Mouse (Mus musculus) hindbrain, embryonic 12.5 days (tissue): ENCODE measurements around the gene Fam151b. TPM values are rescaled to one million over a fixed set of nuclear protein-coding genes. Genes with fewer than 3 reads are reported as not detected.
A peak's percentile ranks its signal among the peaks of the same experiment; 100 is the strongest.

Experiments used
- ATAC-seq: fragments of 200-750 bp; cut with Nextera tagmentation; 2 replicates; pipeline ENCODE4 v1.8.0; 2017; ENCODE audit warnings: moderate TSS enrichment; ENCODE audit not compliant: low FRiP score
- H3K27ac ChIP-seq: fragments of 300-500 bp; sonication (generic); 2 replicates; pipeline ENCODE4 v1.5.1; 2016; ENCODE audit warnings: mild to moderate bottlenecking
- H3K27me3 ChIP-seq: fragments of 300-500 bp; sonication (generic); 2 replicates; pipeline ENCODE4 v1.6.1; 2016; ENCODE audit warnings: mild to moderate bottlenecking
- H3K36me3 ChIP-seq: fragments of 300-500 bp; sonication (generic); 2 replicates; pipeline ENCODE4 v1.6.1; 2016; ENCODE audit warnings: mild to moderate bottlenecking
- H3K4me1 ChIP-seq: fragments of 300-500 bp; sonication (generic); 2 replicates; pipeline ENCODE4 v1.6.1; 2016
- H3K4me2 ChIP-seq: fragments of 300-500 bp; sonication (generic); replicated peaks from 2 replicates; pipeline ENCODE4 v1.6.1; 2016; ENCODE audit warnings: mild to moderate bottlenecking
- H3K4me3 ChIP-seq: fragments of 300-500 bp; sonication (generic); 2 replicates; pipeline ENCODE4 v1.5.1; 2016; ENCODE audit warnings: mild to moderate bottlenecking
- H3K9ac ChIP-seq: fragments of 300-500 bp; sonication (generic); 2 replicates; pipeline ENCODE4 v1.6.1; 2016; ENCODE audit warnings: mild to moderate bottlenecking, moderate library complexity
- H3K9me3 ChIP-seq: fragments of 300-500 bp; sonication (generic); replicated peaks from 2 replicates; pipeline ENCODE4 v1.6.1; 2016; ENCODE audit warnings: mild to moderate bottlenecking
- WGBS: fragments of 180-500 bp; shearing (Covaris S2); methylation state at CpG from one replicate; pipeline ENCODE4 v1.1.7; 2016; 5-methylcytosine and 5-hydroxymethylcytosine counted together
- polyA plus RNA-seq: library from polyadenylated mRNA; unstranded; fragments of >200 nt; fragmentation: Nextera tagmentation; extraction: Ambion mirVana; gene quantifications from 2 replicates; pipeline ENCODE4 v1.2.1, GENCODE M21; 2016

Fam151b gene
- polyA plus RNA-seq = 0.18 TPM in 1 of 2 replicates, not detected in the other

DNA sequence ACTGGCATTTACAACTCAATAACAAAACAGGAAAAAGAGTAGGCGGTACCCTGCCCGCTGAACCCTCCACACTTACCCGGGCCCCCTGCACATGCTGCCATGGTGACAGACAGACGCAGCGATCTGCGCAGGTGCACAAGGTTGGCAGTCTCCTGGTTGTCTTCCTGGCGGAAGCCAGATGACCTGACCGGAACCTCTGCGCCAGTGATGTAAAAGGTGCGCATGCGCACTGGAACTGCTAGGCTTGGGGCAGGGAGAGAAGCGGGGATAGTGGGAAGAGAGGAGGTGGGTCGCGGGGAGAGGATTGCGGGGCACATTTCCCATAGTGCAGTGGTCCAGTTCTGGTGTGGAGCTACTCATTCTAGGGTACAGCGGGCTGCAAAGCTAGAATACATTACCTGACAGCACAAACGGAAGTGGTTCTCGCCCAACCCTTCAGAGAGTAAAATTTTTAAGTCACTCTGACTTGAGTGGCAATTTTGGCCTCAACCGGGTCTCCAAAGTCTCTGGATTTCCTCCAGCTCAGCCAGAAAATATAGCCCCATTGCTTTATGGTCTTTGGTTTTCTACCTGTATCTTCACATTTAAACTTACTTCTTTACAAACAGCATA is at the start of gene Fam151b:
Gene Fam151b, minus strand, starts transcription at position 164 of the 612 bp plus-strand sequence.
- Histone ChIP-seq H3K4me2 (peak within 1 kb of the TSS; percentile 67), H3K4me1 (no peaks in the 10 kb centered on the region), H3K36me3 (no peaks in the 10 kb centered on the region), H3K9me3 (no peaks in the 10 kb centered on the region), H3K27ac (peak within 1 kb of the TSS; percentile 77), H3K27me3 (no peaks in the 10 kb centered on the region), H3K9ac (peak within 1 kb of the TSS; percentile 52), H3K4me3 (peak within 1 kb of the TSS; percentile 44)
- peak; percentile 100 for ATAC-seq
- 8% methylated on average over 19 of the region's 19 CpGs for WGBS

DNA sequence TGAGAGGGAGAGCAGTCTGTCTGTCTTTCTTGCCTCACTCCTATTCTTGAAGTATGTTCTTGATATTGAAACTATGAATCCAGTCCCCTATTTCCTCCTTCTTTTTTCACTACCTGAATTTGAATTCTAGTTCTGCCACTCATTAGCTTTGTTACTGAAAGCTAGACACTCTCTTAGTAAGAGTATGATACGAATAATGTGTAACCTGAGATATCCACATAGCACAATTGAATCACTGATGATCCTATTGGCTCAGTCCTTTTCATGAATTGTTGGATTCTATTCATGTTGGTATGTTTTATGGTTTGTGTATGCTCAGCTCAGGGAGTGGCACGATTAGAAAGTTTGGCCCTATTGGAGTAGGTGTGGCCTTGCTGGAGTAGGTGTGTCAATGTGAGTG is 48.4 kb upstream of the Fam151b start:
- H3K27ac ChIP-seq = no peak overlapping the region
- no peak overlapping the region for H3K9ac ChIP-seq
- WGBS = 78% methylated on average over 2 of the region's 2 CpGs
- no peak overlapping the region for H3K4me2 ChIP-seq
- H3K4me1 ChIP-seq = peaks cover 9% of the 10 kb centered on the region
- ATAC-seq = no peak
- H3K36me3 ChIP-seq = no peaks in the 10 kb centered on the region
- H3K27me3 ChIP-seq = no peaks in the 10 kb centered on the region
- no peaks in the 10 kb centered on the region for H3K9me3 ChIP-seq
- H3K4me3 ChIP-seq = no peak overlapping the region

- ATAC-seq = no peak; the same call in none of the 2 replicates
- peaks cover 9% of the 10 kb centered on the region for H3K4me1 ChIP-seq
- 5% methylated on average over 15 of the region's 15 CpGs for WGBS
Observed at GRCm38 (mm10) chr13:92531237-92531636, 47.4 kb upstream of the Fam151b start.

GRCm38 (mm10) chr13:92530721-92531211 is 47.0 kb upstream of the Fam151b start, which contains the start of gene Zfyve16:
Zfyve16 (minus strand) TSS chr13:92530868.
- under 1% methylated on average over 46 of the region's 46 CpGs for WGBS
- Histone ChIP-seq H3K4me3 (peak within 1 kb of the TSS; percentile 78), H3K4me1 (peaks cover 9% of the 10 kb centered on the region), H3K4me2 (peak within 1 kb of the TSS; percentile 58), H3K36me3 (0 out of 2 replicates have a peak, but pooled peaks cover 5% of the 10 kb centered on the region), H3K27ac (peak within 1 kb of the TSS; percentile 95), H3K27me3 (no peaks in the 10 kb centered on the region), H3K9ac (peak within 1 kb of the TSS; percentile 87), H3K9me3 (no peaks in the 10 kb centered on the region)
- ATAC-seq = peak; percentile 99

More at GRCm38 (mm10) chr13:92531237-92531636, 47.4 kb upstream of the Fam151b start:
- no peaks in the 10 kb centered on the region for H3K9me3 ChIP-seq
- H3K9ac ChIP-seq = peak overlapping the region; percentile 87
- peak overlapping the region; percentile 78 for H3K4me3 ChIP-seq
- peak overlapping the region; percentile 58 for H3K4me2 ChIP-seq
- no peaks in the 10 kb centered on the region for H3K27me3 ChIP-seq
- H3K27ac ChIP-seq = peak overlapping the region; percentile 95
- 0 out of 2 replicates have a peak, but pooled peaks cover 5% of the 10 kb centered on the region for H3K36me3 ChIP-seq

GRCm38 (mm10) chr13:92529828-92530720 is 46.3 kb upstream of the Fam151b start:
- 3% methylated on average over 47 of the region's 47 CpGs for WGBS
- ATAC-seq = peak; percentile 95; the same call in 1 of the 2 replicates

GRCm38 (mm10) chr13:92523178-92523813 is 39.5 kb upstream of the Fam151b start:
- Histone ChIP-seq H3K9me3 (no peaks in the 10 kb centered on the region), H3K27ac (no peak overlapping the region), H3K27me3 (no peaks in the 10 kb centered on the region), H3K4me1 (no peaks in the 10 kb centered on the region), H3K36me3 (peaks cover 39% of the 10 kb centered on the region), H3K4me2 (no peak overlapping the region), H3K9ac (no peak overlapping the region), H3K4me3 (no peak overlapping the region)
- WGBS = 95% methylated on average over 5 of the region's 5 CpGs
- ATAC-seq = no peak

More at GRCm38 (mm10) chr13:92529828-92530720, 46.3 kb upstream of the Fam151b start:
- H3K9ac ChIP-seq = peak overlapping the region; percentile 87
- peak overlapping the region; percentile 58 for H3K4me2 ChIP-seq
- no peaks in the 10 kb centered on the region for H3K9me3 ChIP-seq
- peak overlapping the region; percentile 95 for H3K27ac ChIP-seq
- no peaks in the 10 kb centered on the region for H3K27me3 ChIP-seq
- H3K4me1 ChIP-seq = peaks cover 9% of the 10 kb centered on the region
- H3K4me3 ChIP-seq = peak overlapping the region; percentile 78
- H3K36me3 ChIP-seq = 0 out of 2 replicates have a peak, but pooled peaks cover 5% of the 10 kb centered on the region

GRCm38 (mm10) chr13:92504871-92505270 is 21.1 kb upstream of the Fam151b start:
- Histone ChIP-seq H3K36me3 (peaks cover 36% of the 10 kb centered on the region), H3K27ac (no peak overlapping the region), H3K9me3 (no peaks in the 10 kb centered on the region), H3K4me1 (no peaks in the 10 kb centered on the region), H3K4me2 (no peak overlapping the region), H3K27me3 (no peaks in the 10 kb centered on the region), H3K4me3 (no peak overlapping the region), H3K9ac (no peak overlapping the region)
- ATAC-seq = no peak
- whole genome bisulfite sequencing = 90% methylated on average over 12 of the region's 12 CpGs

DNA sequence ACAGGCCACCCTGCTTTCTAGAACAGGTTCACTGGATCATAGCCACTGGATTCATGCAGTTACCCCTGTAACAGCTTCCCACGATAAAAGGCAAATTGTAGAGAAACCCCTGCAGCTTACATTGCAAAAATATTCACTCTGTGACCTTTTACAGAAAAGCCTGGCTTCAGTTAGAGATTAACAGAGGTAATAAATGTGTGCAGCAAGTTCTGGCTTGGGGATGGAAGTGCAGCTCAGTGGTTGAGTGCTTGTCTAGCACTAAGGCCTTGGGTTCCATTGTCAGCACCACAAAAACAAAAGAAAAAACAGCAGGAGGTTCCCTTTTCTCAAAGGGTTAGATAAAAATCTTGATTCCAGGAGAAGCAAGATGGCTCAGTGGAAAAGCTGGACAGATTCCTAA is 8.1 kb upstream of the Fam151b start:
- 84% methylated on average over 1 of the region's 1 CpGs for WGBS

GRCm38 (mm10) chr13:92490817-92491216 is 7.0 kb upstream of the Fam151b start:
- H3K9me3 ChIP-seq = no peaks in the 10 kb centered on the region
- H3K27me3 ChIP-seq = no peaks in the 10 kb centered on the region
- H3K4me1 ChIP-seq = no peaks in the 10 kb centered on the region
- no peak overlapping the region for H3K4me2 ChIP-seq
- H3K9ac ChIP-seq = no peak overlapping the region
- no peak overlapping the region for H3K27ac ChIP-seq
- WGBS = 68% methylated on average over 4 of the region's 4 CpGs
- H3K36me3 ChIP-seq = peaks cover 22% of the 10 kb centered on the region
- H3K4me3 ChIP-seq = no peak overlapping the region
- ATAC-seq = no peak; the same call in 1 of the 2 replicates

More for the DNA sequence above, 8.1 kb upstream of the Fam151b start:
- H3K4me2 ChIP-seq = no peak overlapping the region
- no peaks in the 10 kb centered on the region for H3K27me3 ChIP-seq
- no peak overlapping the region for H3K4me3 ChIP-seq
- no peak overlapping the region for H3K27ac ChIP-seq
- no peaks in the 10 kb centered on the region for H3K9me3 ChIP-seq
- H3K4me1 ChIP-seq = no peaks in the 10 kb centered on the region
- ATAC-seq = no peak
- H3K36me3 ChIP-seq = peaks cover 22% of the 10 kb centered on the region
- H3K9ac ChIP-seq = no peak overlapping the region

GRCm38 (mm10) chr13:92483348-92483747 is 467 bp downstream of the Fam151b start:
- no peaks in the 10 kb centered on the region for H3K9me3 ChIP-seq
- ATAC-seq = peak; percentile 75
- no peaks in the 10 kb centered on the region for H3K36me3 ChIP-seq
- WGBS = 7% methylated on average over 3 of the region's 3 CpGs
- peak overlapping the region; percentile 52; the same call in 1 of the 2 replicates for H3K9ac ChIP-seq
- H3K27me3 ChIP-seq = no peaks in the 10 kb centered on the region
- peak overlapping the region; percentile 77 for H3K27ac ChIP-seq
- H3K4me1 ChIP-seq = no peaks in the 10 kb centered on the region
- H3K4me3 ChIP-seq = peak overlapping the region; percentile 44
- H3K4me2 ChIP-seq = peak overlapping the region; percentile 67

GRCm38 (mm10) chr13:92470151-92470550 is 13.7 kb downstream of the Fam151b start:
- no peaks in the 10 kb centered on the region for H3K27me3 ChIP-seq
- H3K4me3 ChIP-seq = no peak overlapping the region
- H3K9ac ChIP-seq = no peak overlapping the region
- no peak overlapping the region for H3K4me2 ChIP-seq
- no peak for ATAC-seq
- H3K36me3 ChIP-seq = 0 out of 2 replicates have a peak, but pooled peaks cover 2% of the 10 kb centered on the region
- no peaks in the 10 kb centered on the region for H3K4me1 ChIP-seq
- WGBS = 78% methylated on average over 2 of the region's 2 CpGs
- H3K9me3 ChIP-seq = no peaks in the 10 kb centered on the region
- H3K27ac ChIP-seq = no peak overlapping the region
